Mouse (Mus musculus): ENCODE data around the gene Tmem59.

GRCm38 (mm10) chr4:107166700-107167099, 11.5 kb upstream of the Tmem59 start:
- TF ChIP-seq CTCF (IDR thresholded peaks at IDR 0.05) (no peak), EP300 (IDR thresholded peaks at IDR 0.05; ENCODE audit: insufficient read depth, low read depth, low read length) (no peak)
